Mouse (Mus musculus): ENCODE results near the gene Psmd9.

- no peak for TF ChIP-seq EP300 (optimal IDR thresholded peaks at IDR 0.05)
- no peak for TF ChIP-seq CTCF (IDR thresholded peaks at IDR 0.05; ENCODE audit: low read depth)
Observed at GRCm38 (mm10) chr5:123136361-123137043, 32.7 kb upstream of the Psmd9 start.
